Mouse (Mus musculus) limb, embryonic 13.5 days (tissue): ENCODE measurements around the gene Olfr173. TPM values are rescaled to one million over a fixed set of nuclear protein-coding genes. Genes with fewer than 3 reads are reported as not detected.

Source experiments
- ATAC-seq: fragments of 200-750 bp; cut with Nextera tagmentation; 2 replicates; pipeline ENCODE4 v1.8.0; 2017; ENCODE audit warnings: low read depth, moderate number of reproducible peaks, moderate TSS enrichment; ENCODE audit not compliant: low FRiP score
- H3K27ac ChIP-seq: fragments of 300-500 bp; sonication (generic); 2 replicates; pipeline ENCODE4 v1.5.1; 2015; ENCODE audit warnings: inconsistent platforms, mild to moderate bottlenecking, moderate library complexity
- H3K27me3 ChIP-seq: fragments of 300-500 bp; sonication (generic); 2 replicates; pipeline ENCODE4 v1.6.1; 2015; ENCODE audit warnings: mild to moderate bottlenecking, inconsistent platforms
- H3K36me3 ChIP-seq: fragments of 300-500 bp; sonication (generic); 2 replicates; pipeline ENCODE4 v1.6.1; 2015; ENCODE audit warnings: inconsistent platforms, mild to moderate bottlenecking, moderate library complexity
- H3K4me1 ChIP-seq: fragments of 300-500 bp; sonication (generic); 2 replicates; pipeline ENCODE4 v1.6.1; 2015; ENCODE audit warnings: inconsistent platforms
- H3K4me2 ChIP-seq: fragments of 300-500 bp; sonication (generic); replicated peaks from 2 replicates; pipeline ENCODE4 v1.6.1; 2015; ENCODE audit warnings: inconsistent platforms, mild to moderate bottlenecking, moderate library complexity
- H3K4me3 ChIP-seq: fragments of 300-500 bp; sonication (generic); 2 replicates; pipeline ENCODE4 v1.5.1; 2015; ENCODE audit warnings: moderate library complexity, mild to moderate bottlenecking, inconsistent platforms
- H3K9ac ChIP-seq: fragments of 300-500 bp; sonication (generic); 2 replicates; pipeline ENCODE4 v1.6.1; 2015; ENCODE audit warnings: mild to moderate bottlenecking, inconsistent platforms
- H3K9me3 ChIP-seq: fragments of 300-500 bp; sonication (generic); 2 replicates; pipeline ENCODE4 v1.6.1; 2016; ENCODE audit warnings: inconsistent platforms
- WGBS: fragments of 180-500 bp; shearing (Covaris S2); methylation state at CpG from one replicate; pipeline ENCODE4 v1.1.7; 2015; 5-methylcytosine and 5-hydroxymethylcytosine counted together
- microRNA-seq: library from miRNA; unstranded; fragments of <30 nt; microRNA quantifications from one replicate; pipeline ENCODE4, GENCODE M21; 2016
- polyA plus RNA-seq: library from polyadenylated mRNA; unstranded; fragments of >200 nt; fragmentation: Nextera tagmentation; extraction: Ambion mirVana; gene quantifications from 2 replicates; pipeline ENCODE4 v1.2.1, GENCODE M21; 2015

Olfr173 gene
- polyA plus RNA-seq = not detected in 2 replicates

DNA sequence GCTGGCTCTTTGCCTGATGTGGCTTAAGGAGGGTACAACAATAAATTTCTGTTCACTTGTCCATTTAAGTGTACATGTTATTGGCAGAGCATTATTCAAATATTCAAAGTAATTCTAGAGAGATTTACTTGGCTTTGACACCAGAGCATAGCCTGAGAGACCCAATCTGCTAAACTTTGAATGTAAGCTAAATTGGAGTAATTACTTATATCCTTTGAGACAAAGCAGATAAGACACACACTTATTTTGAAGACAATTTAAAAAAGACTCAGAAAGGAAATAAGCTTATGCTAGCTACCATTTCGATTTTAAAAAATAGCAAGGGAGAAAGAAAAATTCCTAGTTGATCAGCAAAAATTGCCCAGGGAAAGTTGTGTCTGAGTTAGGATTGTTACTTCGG is at the start of gene Olfr173:
Olfr173 (minus strand) TSS at position 101 of the 400 bp plus-strand sequence.
- no peak within 1 kb of the TSS for H3K27ac ChIP-seq
- H3K4me3 ChIP-seq = no peak within 1 kb of the TSS
- H3K9me3 ChIP-seq = no peaks in the 10 kb centered on the region
- 71% methylated on average over 2 of the region's 2 CpGs for WGBS
- H3K36me3 ChIP-seq = no peaks in the 10 kb centered on the region
- H3K9ac ChIP-seq = no peak within 1 kb of the TSS
- H3K4me2 ChIP-seq = no peak within 1 kb of the TSS
- H3K4me1 ChIP-seq = no peaks in the 10 kb centered on the region
- no peaks in the 10 kb centered on the region for H3K27me3 ChIP-seq
- no peak for ATAC-seq

DNA sequence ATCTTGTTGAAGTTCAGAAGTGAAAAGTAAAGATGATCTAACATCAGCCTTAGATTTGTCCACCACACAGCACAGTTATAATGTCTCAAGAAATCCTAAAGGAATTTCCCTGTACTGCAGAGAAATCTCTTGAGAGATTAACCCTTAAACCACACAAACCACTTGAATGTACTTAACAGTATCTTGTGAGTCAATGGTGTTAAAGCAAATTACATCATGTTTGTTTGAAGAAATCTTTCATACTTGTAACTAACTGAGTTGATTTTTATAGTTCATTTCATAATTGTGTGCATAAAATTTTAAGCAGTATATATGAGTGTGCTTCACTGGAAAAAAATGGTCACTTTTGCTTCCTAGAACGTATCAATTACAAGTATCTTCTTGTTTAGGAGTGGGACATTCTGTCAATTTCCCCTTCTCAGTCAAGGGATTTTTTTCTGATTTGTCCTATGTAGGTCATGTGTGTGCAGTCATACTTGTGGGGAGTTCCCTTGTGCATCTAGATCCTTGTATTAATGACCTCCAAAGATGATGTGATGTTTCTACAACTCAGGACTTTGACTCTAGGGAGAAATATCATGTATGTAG is 26.8 kb upstream of the Olfr173 start, which contains the start of gene Olfr175-ps1:
Olfr175-ps1 (minus strand) TSS at position 51 of the 588 bp plus-strand sequence.
- Histone ChIP-seq H3K4me3 (no peak within 1 kb of the TSS), H3K36me3 (no peaks in the 10 kb centered on the region), H3K4me2 (no peak within 1 kb of the TSS), H3K4me1 (no peaks in the 10 kb centered on the region), H3K9me3 (no peaks in the 10 kb centered on the region), H3K27me3 (no peaks in the 10 kb centered on the region), H3K27ac (no peak within 1 kb of the TSS), H3K9ac (no peak within 1 kb of the TSS)
- ATAC-seq = no peak
- WGBS = 70% methylated on average over 1 of the region's 1 CpGs

- no peak within 1 kb of the TSS for H3K4me3 ChIP-seq
- H3K9ac ChIP-seq = no peak within 1 kb of the TSS
- 90% methylated on average over 1 of the region's 1 CpGs for WGBS
- H3K27me3 ChIP-seq = no peaks in the 10 kb centered on the region
- peaks cover 3% of the 10 kb centered on the region; the same call in 1 of the 2 replicates for H3K9me3 ChIP-seq
- H3K27ac ChIP-seq = no peak within 1 kb of the TSS
- H3K36me3 ChIP-seq = no peaks in the 10 kb centered on the region
- no peak for ATAC-seq
- H3K4me1 ChIP-seq = no peaks in the 10 kb centered on the region
- H3K4me2 ChIP-seq = no peak within 1 kb of the TSS
These were observed 37.0 kb downstream of the Olfr173 start, which contains the start of gene Olfr172 for GRCm38 (mm10) chr16:58763076-58763475. TSS of gene Olfr172 (minus strand) at chr16:58763176.

DNA sequence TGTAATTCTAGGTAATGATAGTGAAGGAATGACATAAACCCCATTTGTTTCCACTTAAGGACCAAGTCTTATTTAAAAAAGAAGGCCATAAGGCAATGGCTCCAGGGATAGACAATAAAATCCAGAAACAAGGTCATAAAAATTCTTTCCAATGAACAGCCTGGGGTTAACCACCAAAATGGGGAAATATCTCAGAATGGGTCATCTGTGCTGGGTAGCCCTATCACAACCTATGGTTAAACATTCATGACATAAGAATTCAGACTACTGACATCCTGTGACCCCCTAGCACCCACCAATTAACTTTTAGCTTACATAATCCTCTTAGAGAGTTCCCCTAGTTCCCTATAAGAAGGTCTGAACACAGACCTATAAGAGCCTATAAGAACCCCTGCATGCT is 43.9 kb downstream of the Olfr173 start:
- peak; percentile 78; the same call in 1 of the 2 replicates for ATAC-seq
- Histone ChIP-seq H3K36me3 (no peaks in the 10 kb centered on the region), H3K27ac (no peak overlapping the region), H3K9me3 (no peaks in the 10 kb centered on the region), H3K9ac (no peak overlapping the region), H3K27me3 (no peaks in the 10 kb centered on the region), H3K4me2 (no peak overlapping the region), H3K4me1 (no peaks in the 10 kb centered on the region), H3K4me3 (no peak overlapping the region)

- Histone ChIP-seq H3K27ac (no peak overlapping the region), H3K4me2 (no peak overlapping the region), H3K27me3 (no peaks in the 10 kb centered on the region), H3K9ac (no peak overlapping the region), H3K9me3 (no peaks in the 10 kb centered on the region), H3K36me3 (no peaks in the 10 kb centered on the region), H3K4me3 (no peak overlapping the region), H3K4me1 (no peaks in the 10 kb centered on the region)
- 37% methylated on average over 1 of the region's 1 CpGs for WGBS
- no peak for ATAC-seq
These were observed 48.8 kb downstream of the Olfr173 start for GRCm38 (mm10) chr16:58751314-58751713.

DNA sequence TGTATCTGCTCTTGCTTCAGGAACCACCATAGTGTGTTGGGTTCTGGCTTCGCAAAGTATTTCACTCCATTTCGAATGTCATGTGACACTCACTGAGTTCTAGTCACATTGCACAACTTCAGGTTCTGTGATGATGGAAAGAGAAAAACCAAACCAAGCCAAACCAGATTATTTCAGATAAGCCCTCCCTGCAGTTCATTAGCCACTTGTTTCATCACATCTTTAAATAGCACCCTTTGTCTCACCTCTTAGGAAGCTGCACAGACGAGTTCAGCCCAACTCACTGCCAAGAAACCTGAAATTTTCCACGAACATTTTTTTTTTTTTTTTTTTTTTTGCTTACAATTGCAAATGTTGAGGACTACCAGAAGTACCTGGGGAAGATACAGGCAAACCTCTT is 53.4 kb downstream of the Olfr173 start:
- no peak overlapping the region for H3K27ac ChIP-seq

More for the DNA sequence above, 53.4 kb downstream of the Olfr173 start:
- 72% methylated on average over 4 of the region's 4 CpGs for WGBS
- Histone ChIP-seq H3K27me3 (no peaks in the 10 kb centered on the region), H3K4me3 (no peak overlapping the region), H3K9me3 (no peaks in the 10 kb centered on the region), H3K4me2 (no peak overlapping the region), H3K4me1 (no peaks in the 10 kb centered on the region), H3K9ac (no peak overlapping the region), H3K36me3 (no peaks in the 10 kb centered on the region)
- no peak for ATAC-seq

Small RNA genes lying within 50 kb of the gene (microRNA-seq; reads per million reads assigned to microRNA genes)
- gene Gm27564 = not detected

Other genes starting within 250 kb of the Olfr173 start
- gene Gm813, start 183.3 kb downstream of the Olfr173 start, polyA plus RNA-seq = not detected in 2 replicates
- not detected in 2 replicates for gene E330017A01Rik, start 161.5 kb downstream of the Olfr173 start, polyA plus RNA-seq
- gene Cpox, start 130.0 kb downstream of the Olfr173 start, polyA plus RNA-seq = 20.7 and 20.9 TPM in 2 replicates
- 0.11 TPM in 1 of 2 replicates, not detected in the other for gene Gpr15, start 81.2 kb downstream of the Olfr173 start, polyA plus RNA-seq
- gene Cldnd1, start 72.4 kb downstream of the Olfr173 start, polyA plus RNA-seq = 130 and 142 TPM in 2 replicates
- not detected in 2 replicates for gene Olfr172, start 37.1 kb downstream of the Olfr173 start, polyA plus RNA-seq
- not detected in 2 replicates for gene Olfr175-ps1, start 26.5 kb upstream of the Olfr173 start, polyA plus RNA-seq
- not detected in 2 replicates for gene Olfr177, start 74.5 kb upstream of the Olfr173 start, polyA plus RNA-seq
- not detected in 2 replicates for gene Olfr178, start 91.8 kb upstream of the Olfr173 start, polyA plus RNA-seq
- gene Olfr181, start 128.5 kb upstream of the Olfr173 start, polyA plus RNA-seq = not detected in 2 replicates
- gene Olfr180, start 129.1 kb upstream of the Olfr173 start, polyA plus RNA-seq = not detected in 2 replicates
- not detected in 2 replicates for gene Olfr183, start 195.1 kb upstream of the Olfr173 start, polyA plus RNA-seq
- not detected in 2 replicates for gene Olfr186, start 230.0 kb upstream of the Olfr173 start, polyA plus RNA-seq
- gene Olfr187, start 239.5 kb upstream of the Olfr173 start, polyA plus RNA-seq = not detected in 2 replicates